Mouse (Mus musculus) v-Abl transformed pro-B cells (cell line): ENCODE data around the gene Bbof1.

Experiments
- in situ Hi-C, 2 experiments: fragments of 400-800 bp; cut with MboI; formaldehyde crosslinking; loops; one replicate each; pipeline ENCODE4 v1.15.1; 2025; ENCODE audit not compliant: unreplicated experiment in 2 of 2

Bbof1 gene

GRCm38 (mm10) chr12:84399663-84400062 is 9.2 kb upstream of the Bbof1 start:
- in situ Hi-C loops: loop anchor here in 1 of 2 experiments (10.0 kb wide), 1 partner anchor 55 kb away; the partner anchor contains the start of genes Aldh6a1 and Lin52

GRCm38 (mm10) chr12:84400068-84400467 is 8.8 kb upstream of the Bbof1 start:
- in situ Hi-C loops: loop anchor here in 1 of 2 experiments (10.0 kb wide), 1 partner anchor 55 kb away; the partner anchor contains the start of genes Aldh6a1 and Lin52

GRCm38 (mm10) chr12:84400653-84401052 is 8.2 kb upstream of the Bbof1 start:
- in situ Hi-C loops: loop anchor here in 1 of 2 experiments (10.0 kb wide), 1 partner anchor 54 kb away; the partner anchor contains the start of genes Aldh6a1 and Lin52

GRCm38 (mm10) chr12:84402923-84403322 is 5.9 kb upstream of the Bbof1 start:
- in situ Hi-C loops: loop anchor here in 1 of 2 experiments (10.0 kb wide), 1 partner anchor 52 kb away; the partner anchor contains the start of genes Aldh6a1 and Lin52

GRCm38 (mm10) chr12:84404541-84404940 is 4.3 kb upstream of the Bbof1 start:
- in situ Hi-C loops: loop anchor here in 1 of 2 experiments (10.0 kb wide), 1 partner anchor 50 kb away; the partner anchor contains the start of genes Aldh6a1 and Lin52

GRCm38 (mm10) chr12:84407259-84407658 is 1.6 kb upstream of the Bbof1 start:
- in situ Hi-C loops: loop anchor here in 1 of 2 experiments (10.0 kb wide), 1 partner anchor 48 kb away; the partner anchor contains the start of genes Aldh6a1 and Lin52

- in situ Hi-C loops: loop anchor here in 1 of 2 experiments (10.0 kb wide), 1 partner anchor 47 kb away; the partner anchor contains the start of genes Aldh6a1 and Lin52
Measured at GRCm38 (mm10) chr12:84407874-84408818, 725 bp upstream of the Bbof1 start.

GRCm38 (mm10) chr12:84416834-84417604 is 8.1 kb downstream of the Bbof1 start, which contains the start of gene Rnf113a2:
Gene Rnf113a2 (plus strand): TSS chr12:84417196.
- in situ Hi-C loops: loop anchor here in 1 of 2 experiments (5.0 kb wide), 1 partner anchor 70 kb away; no protein-coding TSS in a partner anchor

GRCm38 (mm10) chr12:84417605-84417922 is 8.7 kb downstream of the Bbof1 start:
- in situ Hi-C loops: loop anchor here in 1 of 2 experiments (5.0 kb wide), 1 partner anchor 70 kb away; no protein-coding TSS in a partner anchor

- in situ Hi-C loops: no loop called here
Measured at GRCm38 (mm10) chr12:84423990-84424389, 15.1 kb downstream of the Bbof1 start.

GRCm38 (mm10) chr12:84429825-84430224 is 21.0 kb downstream of the Bbof1 start:
- in situ Hi-C loops: no loop called here

GRCm38 (mm10) chr12:84438697-84439096 is 29.8 kb downstream of the Bbof1 start:
- in situ Hi-C loops: no loop called here

- in situ Hi-C loops: no loop called here
Measured at GRCm38 (mm10) chr12:84442526-84442925, 33.7 kb downstream of the Bbof1 start.

GRCm38 (mm10) chr12:84447386-84447785 is 38.5 kb downstream of the Bbof1 start:
- in situ Hi-C loops: loop anchor here in 1 of 2 experiments (5.0 kb wide), 1 partner anchor 90 kb away; no protein-coding TSS in a partner anchor

- in situ Hi-C loops: loop anchor here in 1 of 2 experiments (5.0 kb wide), 1 partner anchor 91 kb away; no protein-coding TSS in a partner anchor
Measured at GRCm38 (mm10) chr12:84448181-84448580, 39.3 kb downstream of the Bbof1 start.

- in situ Hi-C loops: loop anchor here (5.0 to 25.0 kb wide), 4 partner anchors 45 to 288 kb away; partner anchors contain the start of genes Bbof1 (in 1 of the 2) and Entpd5 (in 1 of the 2)
Measured at GRCm38 (mm10) chr12:84449887-84450286, 41.0 kb downstream of the Bbof1 start.

GRCm38 (mm10) chr12:84450351-84450717 is 41.5 kb downstream of the Bbof1 start:
- in situ Hi-C loops: loop anchor here in 1 of 2 experiments (5.0 to 25.0 kb wide), 3 partner anchors 46 to 288 kb away; partner anchors contain the start of genes Bbof1 and Entpd5

- in situ Hi-C loops: loop anchor here in 1 of 2 experiments (5.0 to 25.0 kb wide), 3 partner anchors 46 to 289 kb away; partner anchors contain the start of genes Bbof1 and Entpd5
Measured at GRCm38 (mm10) chr12:84450718-84451646, 42.1 kb downstream of the Bbof1 start, which contains the start of the genes Aldh6a1 and Lin52. Gene Aldh6a1 (minus strand): TSS chr12:84451004. Gene Lin52 (plus strand): TSS chr12:84451422.
